Mouse (Mus musculus) heart, postnatal 0 days (tissue): ENCODE data around the gene Fkbp5.

Experiments used
- CTCF ChIP-seq: IDR thresholded peaks from 2 replicates; pipeline ENCODE4 v1.5.1; 2016; ENCODE audit warnings: antibody characterized with exemption, control low read depth, low read depth
- EP300 ChIP-seq: IDR thresholded peaks from 2 replicates; pipeline ENCODE4 v1.6.1; 2016; ENCODE audit warnings: antibody characterized with exemption, low read depth

DNA sequence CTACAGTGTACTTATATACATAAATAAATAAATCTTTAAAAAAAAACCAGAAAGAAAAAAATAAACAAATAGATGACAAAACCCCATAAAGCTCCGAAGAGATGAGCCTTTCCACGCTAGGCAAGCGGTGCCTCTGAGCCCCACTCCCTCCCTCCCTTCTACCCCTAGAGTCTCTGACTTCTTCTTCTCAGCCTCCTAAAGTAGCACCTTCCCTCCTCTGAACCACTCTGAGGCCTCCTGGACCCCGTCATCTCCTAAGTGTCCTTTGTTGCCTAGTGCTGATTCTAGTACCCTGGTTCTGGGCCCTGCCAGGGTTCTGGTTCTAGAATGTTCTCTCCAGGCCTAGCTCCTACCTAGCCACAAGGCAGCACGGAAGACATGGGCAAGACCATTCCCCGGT lies 13.2 kb upstream of the Fkbp5 start, which contains the start of gene Armc12:
- no peak for TF ChIP-seq CTCF
- no peak for TF ChIP-seq EP300
